Mouse (Mus musculus): Measurements from ENCODE around the gene Yaf2.

GRCm38 (mm10) chr15:93255295-93255694 is 81.4 kb downstream of the Yaf2 start:
- TF ChIP-seq POLR2A (IDR thresholded peaks at IDR 0.05; ENCODE audit: low read depth, low read length) = no peak
- TF ChIP-seq CTCF (IDR thresholded peaks at IDR 0.05; ENCODE audit: extremely low read depth, insufficient read depth, insufficient read length, insufficient replicate concordance) = no peak

Data from spleen, adult 2 months (tissue).